Mouse (Mus musculus) Patski (cell line): Measurements from ENCODE around the gene 1700029F12Rik. TPM values are rescaled to one million over a fixed set of nuclear protein-coding genes. Genes with fewer than 3 reads are reported as not detected.
"Not testable (repeated sequence)": the region's sequence is repeated elsewhere in the genome, so short reads cannot be mapped to it uniquely, and the experiment has no call there.

ENCODE experiments used
- ATAC-seq: fragments of 100-300 bp; one replicate; pipeline ENCODE4 v1.8.0; 2021
- CTCF ChIA-PET: fragments of 350-600 bp; sonication (Branson Sonifier 250); formaldehyde crosslinking; loops from one replicate; lab custom pipeline; 2022; ENCODE audit warnings: inconsistent platforms; lab: Charles Lee
- POLR2A ChIA-PET: fragments of 350-600 bp; sonication (Branson Sonifier 250); formaldehyde crosslinking; loops from one replicate; lab custom pipeline; 2022; ENCODE audit warnings: antibody characterized with exemption, inconsistent platforms; lab: Charles Lee
- DNase-seq: peaks from one replicate; pipeline ENCODE4 v3.0.0-alpha.2; 2011; ENCODE audit warnings: low read depth, low spot score
- H3K27me3 ChIP-seq: fragments of 371-371 bp; one replicate; pipeline ENCODE4 v1.5.1; 2021
- CTCF ChIP-seq: fragments of 100-300 bp; IDR thresholded peaks from one replicate; pipeline ENCODE4 v1.5.1; 2021
- in situ Hi-C: fragments of 300-500 bp; cut with MboI; formaldehyde crosslinking; loops from 3 replicates; pipeline ENCODE4 v1.11.1; 2018; ENCODE audit warnings: low pct_unique_long_range_greater_than_20kb, mixed read lengths
- polyA plus RNA-seq: library from polyadenylated mRNA; unstranded; gene quantifications from one replicate; pipeline ENCODE4 v1.2.3, GENCODE M21; 2021

The 1700029F12Rik gene
- polyA plus RNA-seq, 1 experiment from 2014 or later: not detected

- TF ChIP-seq CTCF: no peak
- ChIA-PET POLR2A (no interaction called here), CTCF (interaction anchor here (1.0 kb wide), 1 partner anchor 215 kb away, joined by 3 read pairs; no protein-coding TSS in a partner anchor)
- ATAC-seq (no peak), DNase-seq (no peak)
- in situ Hi-C loops: loop anchor here (25.0 kb wide), 1 partner anchor 330 kb away; the partner anchor contains the start of gene Ankrd31
- H3K27me3 ChIP-seq: peaks cover 13% of the 10 kb centered on the region
These were observed 32.7 kb upstream of the 1700029F12Rik start, which contains the start of gene Fam169a for GRCm38 (mm10) chr13:97066649-97067550. Gene Fam169a (plus strand): TSS chr13:97067286.

- in situ Hi-C loops: loop anchor here (25.0 kb wide), 1 partner anchor 328 kb away; the partner anchor contains the start of gene Ankrd31
- CTCF ChIA-PET: interaction anchor here (1.2 kb wide), 1 partner anchor 271 kb away, joined by 3 read pairs; no protein-coding TSS in a partner anchor
- H3K27me3 ChIP-seq, POLR2A ChIA-PET, ATAC-seq, DNase-seq: not testable (repeated sequence)
These were observed 30.9 kb upstream of the 1700029F12Rik start for GRCm38 (mm10) chr13:97064844-97065621.

GRCm38 (mm10) chr13:97064413-97064812 is 30.3 kb upstream of the 1700029F12Rik start:
- POLR2A ChIA-PET: no interaction called here
- H3K27me3 ChIP-seq: peaks cover under 1% of the 10 kb centered on the region
- in situ Hi-C loops: loop anchor here (25.0 kb wide), 1 partner anchor 327 kb away; the partner anchor contains the start of gene Ankrd31
- TF ChIP-seq CTCF: no peak
- DNase-seq (no peak), ATAC-seq (no peak)
- CTCF ChIA-PET: no interaction called here

- ChIA-PET POLR2A (no interaction called here), CTCF (no interaction called here)
- ATAC-seq (no peak), DNase-seq (no peak)
- in situ Hi-C loops: loop anchor here (25.0 kb wide), 1 partner anchor 326 kb away; the partner anchor contains the start of gene Ankrd31
- no peaks in the 10 kb centered on the region for H3K27me3 ChIP-seq
- TF ChIP-seq CTCF: no peak
These were observed 29.3 kb upstream of the 1700029F12Rik start for GRCm38 (mm10) chr13:97063431-97063830.

GRCm38 (mm10) chr13:97062151-97062550 is 28.0 kb upstream of the 1700029F12Rik start:
- no peaks in the 10 kb centered on the region for H3K27me3 ChIP-seq
- in situ Hi-C loops: loop anchor here (25.0 kb wide), 1 partner anchor 325 kb away; the partner anchor contains the start of gene Ankrd31
- DNase-seq (no peak), ATAC-seq (no peak)
- POLR2A ChIA-PET: no interaction called here
- CTCF ChIA-PET: interaction anchor here (1.5 kb wide), 1 partner anchor 9 kb away, joined by 3 read pairs; no protein-coding TSS in a partner anchor
- no peak for TF ChIP-seq CTCF

GRCm38 (mm10) chr13:97060331-97060730 is 26.2 kb upstream of the 1700029F12Rik start:
- no peak for TF ChIP-seq CTCF
- no peak for DNase-seq
- in situ Hi-C loops: loop anchor here (25.0 kb wide), 1 partner anchor 323 kb away; the partner anchor contains the start of gene Ankrd31
- H3K27me3 ChIP-seq: no peaks in the 10 kb centered on the region
- ATAC-seq: no peak
- ChIA-PET POLR2A (no interaction called here), CTCF (interaction anchor here (1.5 kb wide), 1 partner anchor 7 kb away, joined by 3 read pairs; no protein-coding TSS in a partner anchor)

GRCm38 (mm10) chr13:97059746-97060145 is 25.6 kb upstream of the 1700029F12Rik start:
- DNase-seq: no peak
- TF ChIP-seq CTCF: no peak
- CTCF ChIA-PET: no interaction called here
- ATAC-seq: no peak
- POLR2A ChIA-PET: no interaction called here
- in situ Hi-C loops: loop anchor here (10.0 to 25.0 kb wide), 2 partner anchors 205 to 322 kb away; partner anchors contain the start of gene Ankrd31
- no peaks in the 10 kb centered on the region for H3K27me3 ChIP-seq

- TF ChIP-seq CTCF: no peak
- in situ Hi-C loops: loop anchor here (10.0 to 25.0 kb wide), 2 partner anchors 203 to 321 kb away; partner anchors contain the start of gene Ankrd31
- H3K27me3 ChIP-seq: no peaks in the 10 kb centered on the region
- POLR2A ChIA-PET: no interaction called here
- no peak for DNase-seq
- no peak for ATAC-seq
- CTCF ChIA-PET: no interaction called here
These were observed 23.7 kb upstream of the 1700029F12Rik start for GRCm38 (mm10) chr13:97057817-97058216.

GRCm38 (mm10) chr13:97053844-97054243 is 19.7 kb upstream of the 1700029F12Rik start:
- no peak for ATAC-seq
- POLR2A ChIA-PET: no interaction called here
- H3K27me3 ChIP-seq: no peaks in the 10 kb centered on the region

More at GRCm38 (mm10) chr13:97053844-97054243, 19.7 kb upstream of the 1700029F12Rik start:
- CTCF ChIA-PET: interaction anchor here (1.1 to 1.6 kb wide), 3 partner anchors 7 to 196 kb away, joined by 3 to 5 read pairs (median 3); no protein-coding TSS in a partner anchor
- no peak for TF ChIP-seq CTCF
- DNase-seq: no peak
- in situ Hi-C loops: loop anchor here (10.0 to 25.0 kb wide), 2 partner anchors 199 to 317 kb away; partner anchors contain the start of gene Ankrd31
